Mouse (Mus musculus) heart, adult 2 months (tissue): Measurements from ENCODE around the gene Gm10118.

Experiments used
- CTCF ChIP-seq: fragments of 200-600 bp; IDR thresholded peaks from 2 replicates; pipeline ENCODE4 v1.8.1; 2022; ENCODE audit warnings: antibody characterized with exemption, mild to moderate bottlenecking, moderate library complexity
- POLR2A ChIP-seq: fragments of 200-500 bp; IDR thresholded peaks from 2 replicates; pipeline ENCODE4 v1.6.1; 2011; ENCODE audit warnings: mild to moderate bottlenecking, low read depth, low read length, control low read depth; ENCODE audit not compliant: insufficient read depth

- no peak for TF ChIP-seq POLR2A
- TF ChIP-seq CTCF, result no peak
Measured at GRCm38 (mm10) chr10:63950867-63951266, 23.6 kb upstream of the Gm10118 start.
